Mouse (Mus musculus) thymus, adult 2 months (tissue): ENCODE data around the gene Gm20388. TPM values are rescaled to one million over a fixed set of nuclear protein-coding genes. Genes with fewer than 3 reads are reported as not detected.

ENCODE experiments used
- DNase-seq: peaks from one replicate; pipeline ENCODE4 v3.0.0; 2021
- H3K27ac ChIP-seq: fragments of 200-500 bp; 2 replicates; pipeline ENCODE4 v1.5.1; 2012; ENCODE audit warnings: low read length, control low read depth; ENCODE audit not compliant: control insufficient read depth, insufficient read depth
- H3K27me3 ChIP-seq: fragments of 200-500 bp; 2 replicates; pipeline ENCODE4 v1.6.1; 2012; ENCODE audit warnings: mild to moderate bottlenecking, low read length, moderate library complexity, mixed read lengths; ENCODE audit not compliant: control insufficient read depth, insufficient read depth
- H3K36me3 ChIP-seq: fragments of 200-500 bp; 2 replicates; pipeline ENCODE4 v1.6.1; 2012; ENCODE audit warnings: mild to moderate bottlenecking, low read length, moderate library complexity; ENCODE audit not compliant: control insufficient read depth, insufficient read depth
- H3K4me1 ChIP-seq: fragments of 200-500 bp; replicated peaks from 2 replicates; pipeline ENCODE4 v1.6.1; 2012; ENCODE audit warnings: low read length; ENCODE audit not compliant: control insufficient read depth, insufficient read depth
- H3K4me3 ChIP-seq: fragments of 200-500 bp; 2 replicates; pipeline ENCODE4 v1.5.1; 2012; ENCODE audit warnings: mild to moderate bottlenecking, low read length, control low read depth, moderate library complexity; ENCODE audit not compliant: control insufficient read depth, insufficient read depth
- CTCF ChIP-seq: fragments of 200-500 bp; IDR thresholded peaks from 2 replicates; pipeline ENCODE4 v1.5.1; 2012; ENCODE audit warnings: mild to moderate bottlenecking, control low read depth, low read length, moderate library complexity, borderline replicate concordance; ENCODE audit not compliant: control insufficient read depth, poor library complexity, insufficient read depth; ENCODE audit errors: extremely low read depth
- POLR2A ChIP-seq: fragments of 200-500 bp; IDR thresholded peaks from 2 replicates; pipeline ENCODE4 v1.6.1; 2012; ENCODE audit warnings: mild to moderate bottlenecking, low read length, control low read depth, moderate library complexity; ENCODE audit not compliant: control insufficient read depth, poor library complexity, insufficient read depth; ENCODE audit errors: extremely low read depth
- WGBS: fragments of 180-500 bp; shearing (Covaris S2); methylation state at CpG from one replicate; pipeline ENCODE4 v1.1.7; 2018; 5-methylcytosine and 5-hydroxymethylcytosine counted together
- polyA plus RNA-seq: library from polyadenylated mRNA; depleted of rRNA; stranded (reverse); fragments of >200 nt; gene quantifications from 2 replicates; pipeline ENCODE4 v1.2.3, GENCODE M21; 2012

Gene Gm20388
- polyA plus RNA-seq, 1 experiment, result 103 TPM

DNA sequence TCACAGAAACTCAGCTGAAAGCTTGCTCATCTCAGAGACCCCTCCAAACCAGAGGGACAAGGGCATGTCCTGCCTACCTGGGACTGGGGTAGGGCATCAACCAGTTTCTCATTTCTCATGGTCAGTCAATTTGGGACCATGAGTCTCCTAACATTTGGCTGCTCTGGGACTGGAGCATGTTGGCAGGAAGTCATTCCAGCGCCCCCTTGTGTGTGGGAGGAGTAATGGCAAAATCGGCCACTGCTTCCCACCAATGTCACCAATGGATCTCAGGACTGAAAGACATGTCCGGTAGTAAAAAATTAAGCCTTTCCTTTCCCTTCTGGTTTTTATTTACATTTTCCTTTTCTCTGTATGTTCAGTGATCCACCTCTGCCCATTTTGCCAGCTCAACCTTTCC lies 1318.3 kb downstream of the Gm20388 start:
- WGBS, result 53% methylated on average over 3 of the region's 3 CpGs
- H3K4me1 ChIP-seq, result no peaks in the 10 kb centered on the region
- H3K36me3 ChIP-seq, result no peaks in the 10 kb centered on the region
- no peaks in the 10 kb centered on the region for H3K27me3 ChIP-seq
- no peak overlapping the region for H3K4me3 ChIP-seq
- DNase-seq, result no peak
- no peak overlapping the region for H3K27ac ChIP-seq
- TF ChIP-seq POLR2A, result no peak
- no peak for TF ChIP-seq CTCF

DNA sequence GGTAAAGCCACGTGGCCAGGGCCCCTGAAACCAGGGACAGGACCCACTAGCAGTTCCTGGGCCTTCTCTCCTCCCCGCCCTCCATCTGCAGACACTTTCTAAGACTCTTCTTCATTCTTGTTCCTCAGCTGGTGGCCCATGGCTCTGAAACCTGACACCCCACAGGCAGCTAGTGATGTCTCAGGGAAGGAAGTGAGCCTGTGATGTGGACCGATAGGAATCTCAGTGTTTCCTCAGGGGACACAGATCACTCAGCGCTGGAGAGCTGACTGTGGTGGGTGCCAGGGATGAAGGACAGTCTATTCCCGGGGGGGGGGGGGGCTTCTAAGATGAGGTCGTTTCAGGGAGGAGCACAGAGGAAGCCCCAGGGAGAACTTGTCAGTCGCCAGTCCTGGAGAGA lies 1318.9 kb downstream of the Gm20388 start:
- no peak for TF ChIP-seq CTCF
- no peak for TF ChIP-seq POLR2A
- no peak for DNase-seq
- no peaks in the 10 kb centered on the region for H3K36me3 ChIP-seq
- H3K4me3 ChIP-seq, result no peak overlapping the region
- no peaks in the 10 kb centered on the region for H3K4me1 ChIP-seq
- 24% methylated on average over 7 of the region's 7 CpGs for WGBS
- H3K27ac ChIP-seq, result no peak overlapping the region
- H3K27me3 ChIP-seq, result no peaks in the 10 kb centered on the region

DNA sequence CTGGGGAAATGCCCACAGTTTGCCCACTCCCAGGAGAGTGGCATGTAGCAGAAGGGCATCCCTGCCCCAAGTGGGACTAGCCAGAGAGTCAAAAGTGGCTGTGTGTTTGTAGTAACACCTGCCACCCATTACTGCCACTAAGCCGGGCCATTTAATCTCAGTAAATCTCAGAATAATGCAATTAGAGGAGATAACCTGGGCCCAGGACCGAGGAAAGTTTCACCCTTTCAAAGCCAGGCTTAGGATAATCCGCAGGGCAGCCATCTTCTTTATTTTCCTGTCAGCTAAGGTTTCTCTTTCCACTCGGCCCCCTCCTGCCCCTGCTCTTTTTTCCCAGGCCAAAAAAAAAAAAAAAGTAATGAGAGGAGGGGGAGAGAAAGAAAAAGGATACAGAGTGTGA lies 1322.6 kb downstream of the Gm20388 start:
- WGBS, result 65% methylated on average over 4 of the region's 4 CpGs
- Histone ChIP-seq H3K27ac (no peak overlapping the region), H3K27me3 (no peaks in the 10 kb centered on the region), H3K36me3 (no peaks in the 10 kb centered on the region), H3K4me1 (no peaks in the 10 kb centered on the region), H3K4me3 (no peak overlapping the region)
- TF ChIP-seq CTCF, result no peak
- no peak for TF ChIP-seq POLR2A
- DNase-seq, result no peak

DNA sequence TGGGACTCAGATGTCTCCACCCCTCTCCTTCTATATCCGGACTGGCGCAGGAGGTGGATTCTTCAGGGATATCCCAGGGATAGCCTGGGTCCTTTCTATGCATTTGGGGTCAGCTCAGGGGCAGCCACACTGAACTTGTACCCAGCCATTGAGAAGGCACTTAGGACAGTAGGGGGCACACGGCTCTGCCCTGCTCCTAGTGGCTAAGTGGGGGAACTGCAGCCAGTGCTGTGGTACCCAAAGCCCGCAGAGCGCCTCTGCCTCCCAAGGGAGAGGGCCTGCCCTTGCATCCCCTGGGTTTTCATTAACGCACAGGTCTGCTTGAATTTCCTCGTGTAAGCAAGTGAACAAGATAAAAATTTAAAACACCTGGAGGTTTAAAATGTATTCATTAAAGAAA lies 1324.3 kb downstream of the Gm20388 start:
- Histone ChIP-seq H3K27me3 (no peaks in the 10 kb centered on the region), H3K4me3 (no peak overlapping the region)

DNA sequence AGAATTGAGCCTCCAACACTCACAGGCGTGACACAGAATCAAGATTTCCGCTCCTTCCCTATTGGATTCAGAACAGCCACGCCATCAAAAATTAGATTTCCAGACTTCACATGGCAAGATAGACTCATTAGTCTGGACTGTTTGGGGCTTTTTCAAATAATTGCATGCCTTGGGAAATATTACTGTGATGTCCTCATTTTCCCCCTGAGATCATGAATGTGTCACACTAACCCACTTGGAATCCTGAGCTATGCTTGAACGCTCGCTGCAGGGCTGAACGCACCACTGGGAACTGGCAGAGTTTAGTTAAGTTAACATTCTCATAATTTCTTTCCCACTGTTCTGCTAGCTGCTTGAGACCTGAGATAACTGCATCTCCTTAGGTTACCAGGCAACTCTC lies 1329.0 kb downstream of the Gm20388 start:
- no peaks in the 10 kb centered on the region for H3K27me3 ChIP-seq
- no peak for TF ChIP-seq CTCF
- no peak for TF ChIP-seq POLR2A
- no peak for DNase-seq
- no peak overlapping the region for H3K4me3 ChIP-seq
- 90% methylated on average over 6 of the region's 6 CpGs for WGBS
- H3K4me1 ChIP-seq, result no peaks in the 10 kb centered on the region
- H3K27ac ChIP-seq, result no peak overlapping the region
- no peaks in the 10 kb centered on the region for H3K36me3 ChIP-seq

More for the DNA sequence above, 1324.3 kb downstream of the Gm20388 start:
- H3K27ac ChIP-seq, result no peak overlapping the region
- peak; percentile 22 for DNase-seq
- 75% methylated on average over 7 of the region's 7 CpGs for WGBS
- H3K4me1 ChIP-seq, result no peaks in the 10 kb centered on the region
- no peak for TF ChIP-seq POLR2A
- peak; percentile 82; the same call in 1 of the 2 replicates for TF ChIP-seq CTCF
- no peaks in the 10 kb centered on the region for H3K36me3 ChIP-seq

DNA sequence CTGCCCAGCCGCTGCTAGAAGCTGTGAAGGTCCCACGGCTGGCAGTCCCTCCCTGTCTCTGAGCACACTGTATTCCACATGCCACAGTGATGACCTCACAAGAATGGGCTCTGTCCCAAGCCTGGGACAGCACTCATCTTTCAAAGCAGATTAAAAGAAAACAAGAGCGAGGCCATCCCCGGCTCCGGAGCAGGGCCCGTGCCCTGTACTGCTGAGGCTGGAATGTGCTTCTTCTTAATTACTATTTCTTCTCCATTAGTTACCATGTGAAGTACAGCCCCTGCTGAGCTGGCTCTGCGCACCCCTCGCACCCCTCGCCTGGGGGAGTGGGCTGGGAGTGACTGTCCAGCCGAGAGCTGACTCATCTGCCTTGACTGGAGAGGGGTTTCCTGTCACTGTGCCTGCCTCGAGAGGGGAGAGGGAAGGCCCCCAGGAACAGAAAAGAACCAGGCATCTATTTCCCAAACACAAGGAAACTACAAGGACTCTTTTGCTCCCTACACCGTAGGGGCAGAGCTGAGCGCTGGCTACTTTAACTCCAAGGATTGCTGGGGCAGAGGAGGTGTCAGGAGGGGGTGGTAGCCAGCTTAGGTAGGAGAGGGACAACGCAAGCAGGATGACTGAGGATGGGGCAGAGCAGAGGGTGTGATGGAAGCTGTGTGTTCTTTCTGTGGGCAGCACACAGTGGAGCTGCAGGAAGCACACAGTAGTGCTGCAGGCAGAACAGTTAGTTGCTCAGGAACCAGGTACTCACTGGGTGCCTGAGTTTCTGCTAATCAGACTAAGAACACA lies 1331.3 kb downstream of the Gm20388 start:
- no peak overlapping the region for H3K27ac ChIP-seq
- no peak for DNase-seq
- no peaks in the 10 kb centered on the region for H3K36me3 ChIP-seq
- no peaks in the 10 kb centered on the region for H3K4me1 ChIP-seq
- H3K4me3 ChIP-seq, result no peak overlapping the region
- TF ChIP-seq CTCF (no peak), POLR2A (no peak)
- 43% methylated on average over 14 of the region's 14 CpGs for WGBS
- no peaks in the 10 kb centered on the region for H3K27me3 ChIP-seq

DNA sequence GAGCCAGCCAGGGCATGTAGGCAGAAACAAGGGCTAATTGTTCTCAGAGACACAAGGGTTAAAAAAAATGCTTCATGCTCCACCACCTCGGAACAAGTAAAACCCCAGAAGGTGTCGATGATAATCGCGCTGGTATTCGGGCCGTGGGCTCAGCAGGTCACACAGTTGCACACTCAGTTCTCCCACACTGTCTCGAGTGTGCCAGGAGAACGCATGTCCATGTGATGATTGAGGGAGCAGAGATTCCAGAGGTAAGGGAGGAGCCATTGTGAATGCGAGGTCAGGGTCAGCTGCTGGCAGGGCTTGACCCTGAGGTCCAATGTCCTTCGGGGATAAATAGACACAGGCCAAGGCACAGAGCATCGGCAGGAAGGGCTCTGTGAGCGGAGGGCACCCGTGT lies 1332.0 kb downstream of the Gm20388 start:
- no peaks in the 10 kb centered on the region for H3K36me3 ChIP-seq
- H3K27me3 ChIP-seq, result no peaks in the 10 kb centered on the region
- H3K4me3 ChIP-seq, result no peak overlapping the region
- 49% methylated on average over 13 of the region's 13 CpGs for WGBS
- no peak overlapping the region for H3K27ac ChIP-seq
- no peaks in the 10 kb centered on the region for H3K4me1 ChIP-seq
- TF ChIP-seq POLR2A (no peak), CTCF (no peak)
- no peak for DNase-seq
